Mouse (Mus musculus) embryonic fibroblast, embryonic 13.5 days (primary cell): ENCODE data around the gene Iqschfp.

ENCODE experiments used
- CTCF ChIP-seq: IDR thresholded peaks from 2 replicates; pipeline ENCODE4 v1.5.1; 2011; ENCODE audit warnings: mild to moderate bottlenecking, control low read depth, low read length, moderate library complexity, borderline replicate concordance; ENCODE audit not compliant: insufficient read depth
- POLR2A ChIP-seq: IDR thresholded peaks from 2 replicates; pipeline ENCODE4 v1.6.1; 2011; ENCODE audit warnings: low read depth, mild to moderate bottlenecking, control low read depth, low read length, moderate library complexity

DNA sequence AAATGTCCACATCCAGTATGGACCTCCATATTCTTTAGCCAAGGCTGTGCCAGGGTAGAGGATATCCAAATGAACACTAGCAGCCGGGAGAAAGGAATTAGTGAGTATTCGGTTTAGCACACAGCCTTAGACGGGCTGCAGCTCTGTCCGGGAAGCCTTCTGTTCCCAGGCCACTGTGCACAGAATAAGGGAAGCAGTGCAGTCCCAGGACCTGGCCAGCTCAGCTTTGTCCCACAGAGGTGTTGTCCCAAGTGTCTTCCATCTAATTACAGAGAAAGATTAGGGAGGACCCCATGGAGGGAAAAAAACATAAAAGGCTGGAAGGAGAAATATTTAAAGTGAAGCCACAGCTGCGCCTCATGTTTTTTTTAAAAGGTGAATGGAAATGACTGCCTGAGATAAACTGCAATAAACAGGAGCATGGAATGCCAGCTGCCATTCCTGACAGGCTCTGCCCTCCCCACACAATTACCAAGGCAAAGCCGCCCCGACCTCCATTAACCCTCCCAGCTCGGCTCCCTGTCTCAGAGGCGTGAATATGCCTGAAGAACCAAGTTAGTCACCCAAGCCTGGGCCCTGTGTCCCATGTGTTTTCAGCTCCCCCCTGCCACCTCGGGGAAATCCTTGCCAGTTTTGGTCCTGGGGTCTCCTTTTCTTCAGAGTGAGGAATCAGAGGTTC, 695.7 kb downstream of the Iqschfp start:
- TF ChIP-seq CTCF, result no peak
- TF ChIP-seq POLR2A, result no peak
